Mouse (Mus musculus): Measurements from ENCODE around the gene G6pd2.

G6pd2 gene

GRCm38 (mm10) chr5:61808516-61808915 lies at the start of gene G6pd2:
TSS of gene G6pd2 (plus strand) at chr5:61808816.
- DNase-seq = no peak

- no peak for DNase-seq
Measured at GRCm38 (mm10) chr5:61764214-61764613, 44.4 kb upstream of the G6pd2 start.

- no peak for DNase-seq
Measured at GRCm38 (mm10) chr5:61832935-61833551, 24.4 kb downstream of the G6pd2 start.

GRCm38 (mm10) chr5:61843891-61844290 lies 35.3 kb downstream of the G6pd2 start:
- DNase-seq = no peak
